Mouse (Mus musculus) liver, adult 2 months (tissue): ENCODE data around the gene Mrpl38. TPM values are rescaled to one million over a fixed set of nuclear protein-coding genes. Genes with fewer than 3 reads are reported as not detected.

Experiments
- DNase-seq: peaks from one replicate; pipeline ENCODE4 v3.0.0-alpha.2; 2011; ENCODE audit warnings: low read depth, low spot score; ENCODE audit errors: extremely low read depth
- H3K27ac ChIP-seq: fragments of 200-500 bp; replicated peaks from 2 replicates; pipeline ENCODE4 v1.5.1; 2012; ENCODE audit warnings: low read depth, mild to moderate bottlenecking, control low read depth, inconsistent platforms, low read length; ENCODE audit not compliant: insufficient read depth
- H3K27me3 ChIP-seq: fragments of 200-500 bp; 2 replicates; pipeline ENCODE4 v1.6.1; 2012; ENCODE audit warnings: mild to moderate bottlenecking, moderate library complexity, low read length, inconsistent platforms; ENCODE audit not compliant: control insufficient read depth, insufficient read depth
- H3K36me3 ChIP-seq: fragments of 200-500 bp; 2 replicates; pipeline ENCODE4 v1.6.1; 2012; ENCODE audit warnings: low read length, inconsistent platforms; ENCODE audit not compliant: control insufficient read depth, insufficient read depth
- H3K4me1 ChIP-seq: fragments of 200-500 bp; 2 replicates; pipeline ENCODE4 v1.6.1; 2011; ENCODE audit warnings: low read length; ENCODE audit not compliant: control insufficient read depth, insufficient read depth
- H3K4me3 ChIP-seq: fragments of 200-500 bp; 2 replicates; pipeline ENCODE4 v1.5.1; 2011; ENCODE audit warnings: low read depth, mild to moderate bottlenecking, control low read depth, low read length, moderate library complexity; ENCODE audit not compliant: insufficient read depth
- H3K79me2 ChIP-seq: fragments of 200-500 bp; 2 replicates; pipeline ENCODE4 v1.6.1; 2012; ENCODE audit warnings: inconsistent platforms, mild to moderate bottlenecking, low read length, moderate library complexity; ENCODE audit not compliant: control insufficient read depth, insufficient read depth
- H3K9ac ChIP-seq: fragments of 200-500 bp; 2 replicates; pipeline ENCODE4 v1.6.1; 2012; ENCODE audit warnings: low read depth, mild to moderate bottlenecking, control low read depth, inconsistent platforms, low read length
- CTCF ChIP-seq: fragments of 200-500 bp; IDR thresholded peaks from 2 replicates; pipeline ENCODE4 v1.5.1; 2011; ENCODE audit warnings: low read depth, low read length, control low read depth
- POLR2A ChIP-seq: fragments of 200-500 bp; IDR thresholded peaks from 2 replicates; pipeline ENCODE4 v1.6.1; 2011; ENCODE audit warnings: low read length, control low read depth; ENCODE audit not compliant: insufficient read depth; ENCODE audit errors: extremely low read depth
- WGBS: fragments of 180-500 bp; shearing (Covaris S2); methylation state at CpG from one replicate; pipeline ENCODE4 v1.1.7; 2018; 5-methylcytosine and 5-hydroxymethylcytosine counted together
- polyA plus RNA-seq: library from polyadenylated mRNA; depleted of rRNA; stranded (reverse); fragments of >200 nt; gene quantifications from 2 replicates; pipeline ENCODE4 v1.2.3, GENCODE M21; 2012; rRNA removed
- total RNA-seq: library from RNA; depleted of rRNA; stranded (reverse); fragments of >200 nt; gene quantifications from 2 replicates; pipeline ENCODE4 v1.2.3, GENCODE M21; 2014; rRNA removed

The Mrpl38 gene
- total and polyA plus RNA-seq, 2 experiments: 26.4 to 63.7 TPM

GRCm38 (mm10) chr11:116086258-116087193, 52.1 kb downstream of the Mrpl38 start, which contains the start of gene Wbp2:
Gene Wbp2 (minus strand): TSS chr11:116086995.
- H3K36me3 ChIP-seq: peaks cover 13% of the 10 kb centered on the region
- peaks cover 6% of the 10 kb centered on the region; the same call in 1 of the 2 replicates for H3K79me2 ChIP-seq
- peaks cover 18% of the 10 kb centered on the region for H3K4me1 ChIP-seq
- peak; percentile 100 for DNase-seq
- H3K27ac ChIP-seq: peak within 1 kb of the TSS; percentile 98
- H3K4me3 ChIP-seq: peak within 1 kb of the TSS; percentile 91
- WGBS: under 1% methylated on average over 38 of the region's 43 CpGs
- TF ChIP-seq CTCF (no peak), POLR2A (peak; percentile 63; the same call in 1 of the 2 replicates)
- peak within 1 kb of the TSS; percentile 88 for H3K9ac ChIP-seq
- H3K27me3 ChIP-seq: no peaks in the 10 kb centered on the region

- DNase-seq: no peak
- Histone ChIP-seq H3K36me3 (peaks cover 22% of the 10 kb centered on the region), H3K4me1 (peaks cover 14% of the 10 kb centered on the region), H3K27me3 (no peaks in the 10 kb centered on the region), H3K4me3 (no peak overlapping the region), H3K27ac (no peak overlapping the region), H3K9ac (no peak overlapping the region), H3K79me2 (peaks cover 6% of the 10 kb centered on the region; the same call in 1 of the 2 replicates)
- 82% methylated on average over 6 of the region's 6 CpGs for WGBS
- TF ChIP-seq POLR2A (no peak), CTCF (no peak)
Measured at GRCm38 (mm10) chr11:116084166-116084565, 54.5 kb downstream of the Mrpl38 start.

DNA sequence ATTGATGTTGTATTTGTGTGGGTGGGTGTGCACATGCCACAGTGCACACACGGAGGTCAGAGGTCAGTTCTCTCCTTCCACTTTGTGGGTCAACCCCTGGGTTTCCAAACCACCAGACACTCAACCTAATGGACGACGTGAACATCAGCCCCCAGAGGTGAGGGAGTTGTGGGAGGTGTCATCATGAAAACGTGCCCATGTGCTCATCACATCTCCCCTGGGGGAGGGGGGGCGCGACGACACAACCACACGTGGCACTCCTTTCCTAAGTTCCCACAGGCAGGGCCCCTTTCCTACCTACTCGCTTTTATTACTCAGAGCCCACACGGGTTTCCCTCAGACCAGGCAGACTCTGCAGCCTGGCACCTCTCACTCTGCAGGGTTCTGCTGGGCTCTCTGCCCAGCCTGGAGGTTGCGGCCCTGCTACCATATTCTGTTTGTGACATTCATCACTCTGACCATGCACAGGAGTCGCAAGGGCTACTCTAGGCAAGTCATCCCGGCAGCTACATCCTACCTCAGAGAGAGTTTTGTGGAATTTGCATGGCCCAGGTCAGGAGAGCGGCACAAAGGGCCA, 55.5 kb downstream of the Mrpl38 start:
- TF ChIP-seq POLR2A (no peak), CTCF (no peak)
- no peak for DNase-seq
- Histone ChIP-seq H3K4me3 (no peak overlapping the region), H3K27me3 (no peaks in the 10 kb centered on the region), H3K79me2 (peaks cover 6% of the 10 kb centered on the region; the same call in 1 of the 2 replicates), H3K9ac (no peak overlapping the region), H3K4me1 (peaks cover 8% of the 10 kb centered on the region; the same call in 1 of the 2 replicates), H3K36me3 (peaks cover 22% of the 10 kb centered on the region), H3K27ac (no peak overlapping the region)
- WGBS: 85% methylated on average over 14 of the region's 14 CpGs

Other genes with a start within 250 kb of the Mrpl38 start
- 0.13 TPM in 1 of 2 replicates, not detected in the other for gene Smim5, start 238.9 kb downstream of the Mrpl38 start, total RNA-seq
- gene Smim5, start 238.9 kb downstream of the Mrpl38 start, polyA plus RNA-seq: 0.14 and 0.38 TPM in 2 replicates
- 0.54 and 0.55 TPM in 2 replicates for gene Smim6, start 226.9 kb downstream of the Mrpl38 start, total RNA-seq
- gene Smim6, start 226.9 kb downstream of the Mrpl38 start, polyA plus RNA-seq: 0.38 and 0.71 TPM in 2 replicates
- 12.8 and 16.0 TPM in 2 replicates for gene Sap30bp, start 205.6 kb downstream of the Mrpl38 start, total RNA-seq
- gene Sap30bp, start 205.6 kb downstream of the Mrpl38 start, polyA plus RNA-seq: 11.2 and 12.7 TPM in 2 replicates
- 6.0 and 8.2 TPM in 2 replicates for gene Recql5, start 205.4 kb downstream of the Mrpl38 start, total RNA-seq
- 10.0 and 12.3 TPM in 2 replicates for gene Recql5, start 205.4 kb downstream of the Mrpl38 start, polyA plus RNA-seq
- gene Itgb4, start 164.2 kb downstream of the Mrpl38 start, total RNA-seq: 0.34 and 0.65 TPM in 2 replicates
- gene Itgb4, start 164.2 kb downstream of the Mrpl38 start, polyA plus RNA-seq: 0.18 and 0.25 TPM in 2 replicates
- gene Galk1, start 126.1 kb downstream of the Mrpl38 start, total RNA-seq: 49.5 and 53.0 TPM in 2 replicates
- gene Galk1, start 126.1 kb downstream of the Mrpl38 start, polyA plus RNA-seq: 74.7 and 79.6 TPM in 2 replicates
- gene H3f3b, start 110.9 kb downstream of the Mrpl38 start, total RNA-seq: 116 and 163 TPM in 2 replicates
- gene H3f3b, start 110.9 kb downstream of the Mrpl38 start, polyA plus RNA-seq: 56.2 and 59.9 TPM in 2 replicates
- 4.3 and 5.2 TPM in 2 replicates for gene Unk, start 108.5 kb downstream of the Mrpl38 start, total RNA-seq
- 8.9 and 13.8 TPM in 2 replicates for gene Unk, start 108.5 kb downstream of the Mrpl38 start, polyA plus RNA-seq
- 0.37 and 0.87 TPM in 2 replicates for gene Unc13d, start 60.9 kb downstream of the Mrpl38 start, total RNA-seq
- 0.54 and 1.4 TPM in 2 replicates for gene Unc13d, start 60.9 kb downstream of the Mrpl38 start, polyA plus RNA-seq
- 14.8 and 24.8 TPM in 2 replicates for gene Wbp2, start 51.9 kb downstream of the Mrpl38 start, total RNA-seq
- 166 and 179 TPM in 2 replicates for gene Wbp2, start 51.9 kb downstream of the Mrpl38 start, polyA plus RNA-seq
- gene Trim47, start 11.7 kb downstream of the Mrpl38 start, total RNA-seq: 2.9 and 6.6 TPM in 2 replicates
- gene Trim47, start 11.7 kb downstream of the Mrpl38 start, polyA plus RNA-seq: 4.2 and 4.6 TPM in 2 replicates
- 3.9 and 5.8 TPM in 2 replicates for gene Trim65, start 7.7 kb downstream of the Mrpl38 start, total RNA-seq
- gene Trim65, start 7.7 kb downstream of the Mrpl38 start, polyA plus RNA-seq: 7.7 and 8.3 TPM in 2 replicates
- 5.6 and 9.0 TPM in 2 replicates for gene Fbf1, start 29.3 kb upstream of the Mrpl38 start, total RNA-seq
- gene Fbf1, start 29.3 kb upstream of the Mrpl38 start, polyA plus RNA-seq: 3.6 and 4.5 TPM in 2 replicates
- gene Ten1, start 60.0 kb upstream of the Mrpl38 start, total RNA-seq: 3.0 and 5.3 TPM in 2 replicates
- gene Ten1, start 60.0 kb upstream of the Mrpl38 start, polyA plus RNA-seq: 2.3 and 3.0 TPM in 2 replicates
- gene Acox1, start 60.2 kb upstream of the Mrpl38 start, total RNA-seq: 994 and 1,028 TPM in 2 replicates
- gene Acox1, start 60.2 kb upstream of the Mrpl38 start, polyA plus RNA-seq: 683 and 720 TPM in 2 replicates
- gene Evpl, start 99.2 kb upstream of the Mrpl38 start, total RNA-seq: 0.07 and 0.18 TPM in 2 replicates
- gene Evpl, start 99.2 kb upstream of the Mrpl38 start, polyA plus RNA-seq: 0.12 and 0.16 TPM in 2 replicates
- 19.9 and 25.2 TPM in 2 replicates for gene Srp68, start 135.3 kb upstream of the Mrpl38 start, total RNA-seq
- 32.6 and 36.3 TPM in 2 replicates for gene Srp68, start 135.3 kb upstream of the Mrpl38 start, polyA plus RNA-seq
- gene Galr2, start 142.1 kb upstream of the Mrpl38 start, total RNA-seq: not detected in 2 replicates
- not detected in 2 replicates for gene Galr2, start 142.1 kb upstream of the Mrpl38 start, polyA plus RNA-seq
- 15.9 and 19.5 TPM in 2 replicates for gene Exoc7, start 168.4 kb upstream of the Mrpl38 start, total RNA-seq
- 18.9 and 19.5 TPM in 2 replicates for gene Exoc7, start 168.4 kb upstream of the Mrpl38 start, polyA plus RNA-seq
- gene Foxj1, start 196.5 kb upstream of the Mrpl38 start, total RNA-seq: 0.09 and 0.20 TPM in 2 replicates
- 0.21 and 0.26 TPM in 2 replicates for gene Foxj1, start 196.5 kb upstream of the Mrpl38 start, polyA plus RNA-seq